Mouse (Mus musculus): ENCODE measurements around the gene Mfsd4a. TPM values are rescaled to one million over a fixed set of nuclear protein-coding genes. Genes with fewer than 3 reads are reported as not detected.

Mfsd4a gene
- polyA plus RNA-seq (2016; fragmentation: Nextera tagmentation; extraction: Ambion mirVana), result 18.1 and 19.3 TPM in 2 replicates

DNA sequence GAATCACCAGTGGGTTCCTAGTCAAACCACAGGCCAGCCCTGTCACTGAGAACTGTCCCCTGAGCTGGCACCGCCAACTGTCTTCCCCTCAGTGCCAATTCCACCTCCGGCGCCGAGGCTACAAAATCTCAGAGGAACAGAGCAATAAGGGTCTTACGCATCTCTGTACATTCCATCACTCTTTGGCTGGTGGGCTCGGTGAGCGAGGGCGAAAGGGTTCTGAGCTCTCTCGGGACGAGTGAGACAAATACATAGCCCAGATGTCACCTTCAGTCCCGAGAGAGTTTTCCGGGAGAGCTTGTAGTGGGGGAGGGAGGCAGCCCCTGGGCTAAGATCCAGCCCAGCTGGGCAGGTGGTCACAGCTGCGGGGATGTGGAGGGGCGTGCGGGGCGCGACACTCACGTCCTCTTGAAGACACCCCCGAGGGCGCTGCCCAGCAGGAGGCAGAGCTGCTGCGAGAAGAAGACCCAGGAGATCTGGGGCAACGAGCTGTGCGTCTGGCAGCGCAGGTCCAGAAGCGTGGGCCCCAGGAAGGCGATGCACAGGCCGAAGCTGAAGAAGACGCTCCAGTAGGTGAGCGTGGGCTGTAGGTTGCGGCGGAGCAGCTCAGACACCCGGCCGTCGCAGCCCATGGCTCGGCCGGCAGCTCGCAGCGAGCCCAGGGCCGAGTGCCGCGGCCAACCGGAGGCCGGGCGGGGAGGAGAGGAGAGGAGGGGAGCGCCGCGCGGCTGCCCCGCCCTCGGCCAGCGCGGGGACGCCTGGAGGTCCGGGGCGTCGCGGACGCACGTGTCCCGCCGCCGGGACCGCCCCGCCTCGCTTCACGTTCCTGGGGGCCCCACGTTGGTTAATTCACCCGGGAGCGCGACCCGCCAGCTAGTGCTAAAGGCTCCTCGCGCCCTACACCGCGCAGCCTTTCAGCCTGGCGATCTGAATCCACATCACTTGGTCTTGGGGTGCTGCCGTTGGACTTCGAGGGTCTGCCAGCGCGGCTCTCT, at the start of gene Mfsd4a:
Gene Mfsd4a (minus strand): TSS at position 802 of the 995 bp plus-strand sequence.
- ATAC-seq (ENCODE audit: insufficient number of reproducible peaks, low FRiP score), result peak; percentile 74; the same call in 1 of the 2 replicates

DNA sequence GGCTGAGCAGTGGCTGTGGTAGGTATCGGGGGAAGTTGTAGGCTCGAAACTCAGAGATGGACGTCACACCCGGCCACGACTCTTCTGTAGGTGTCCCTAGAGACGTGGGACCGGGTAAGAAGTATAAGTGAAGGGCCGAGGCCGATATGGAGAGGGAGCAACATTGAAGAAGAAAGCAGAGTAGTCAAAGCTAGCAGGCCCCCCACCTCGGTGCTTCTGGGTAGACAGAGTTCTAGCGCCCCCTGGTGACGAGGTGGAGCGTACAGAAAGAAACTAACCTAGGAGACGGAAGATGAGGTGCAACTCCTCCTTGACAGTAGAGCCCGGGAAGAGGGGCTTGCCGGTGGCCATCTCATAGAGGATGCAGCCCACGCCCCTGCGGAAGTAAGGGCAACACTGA, 48.7 kb upstream of the Mfsd4a start:
- Histone ChIP-seq H3K9ac (no peak overlapping the region), H3K36me3 (no peaks in the 10 kb centered on the region), H3K4me1 (replicated peaks) (no peaks in the 10 kb centered on the region; the same call in 1 of the 2 replicates), H3K9me3 (replicated peaks) (no peaks in the 10 kb centered on the region), H3K4me2 (0 out of 2 replicates have a peak overlapping the region, but pooled peaks have one; percentile 13), H3K27me3 (replicated peaks) (no peaks in the 10 kb centered on the region), H3K4me3 (no peak overlapping the region), H3K27ac (ENCODE audit: poor library complexity, severe bottlenecking) (no peak overlapping the region)
- ATAC-seq (ENCODE audit: insufficient number of reproducible peaks, low FRiP score), result no peak
- WGBS, result 21% methylated on average over 18 of the region's 18 CpGs

More for the DNA sequence above, at the start of gene Mfsd4a:
- Histone ChIP-seq H3K4me1 (replicated peaks) (peaks cover 8% of the 10 kb centered on the region), H3K27me3 (replicated peaks) (peaks cover 64% of the 10 kb centered on the region), H3K4me3 (peak within 1 kb of the TSS; percentile 52), H3K9ac (peak within 1 kb of the TSS; percentile 66), H3K27ac (ENCODE audit: poor library complexity, severe bottlenecking) (no peak within 1 kb of the TSS), H3K4me2 (peak within 1 kb of the TSS; percentile 86), H3K36me3 (no peaks in the 10 kb centered on the region), H3K9me3 (replicated peaks) (no peaks in the 10 kb centered on the region)
- WGBS, result 3% methylated on average over 69 of the region's 80 CpGs

DNA sequence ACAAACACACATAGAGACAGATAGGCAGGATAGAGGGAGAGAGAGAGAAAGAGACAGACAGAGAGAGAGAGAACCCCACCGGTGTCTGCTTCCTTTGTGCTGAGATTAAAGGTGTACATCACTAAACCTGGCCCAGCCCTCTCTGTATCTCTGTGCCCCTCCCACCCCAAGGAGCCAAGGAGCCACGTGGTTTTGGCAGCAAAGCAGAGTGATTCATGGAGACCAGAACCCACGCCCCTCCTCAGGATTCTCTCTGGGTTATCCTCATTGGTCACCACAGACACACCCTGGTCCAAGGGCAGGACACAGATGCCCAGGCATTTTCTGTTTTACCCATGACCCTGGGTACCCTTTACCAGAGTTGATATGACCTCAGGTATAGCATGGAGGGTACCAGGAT, 45.2 kb upstream of the Mfsd4a start:
- WGBS, result 55% methylated on average over 3 of the region's 3 CpGs

DNA sequence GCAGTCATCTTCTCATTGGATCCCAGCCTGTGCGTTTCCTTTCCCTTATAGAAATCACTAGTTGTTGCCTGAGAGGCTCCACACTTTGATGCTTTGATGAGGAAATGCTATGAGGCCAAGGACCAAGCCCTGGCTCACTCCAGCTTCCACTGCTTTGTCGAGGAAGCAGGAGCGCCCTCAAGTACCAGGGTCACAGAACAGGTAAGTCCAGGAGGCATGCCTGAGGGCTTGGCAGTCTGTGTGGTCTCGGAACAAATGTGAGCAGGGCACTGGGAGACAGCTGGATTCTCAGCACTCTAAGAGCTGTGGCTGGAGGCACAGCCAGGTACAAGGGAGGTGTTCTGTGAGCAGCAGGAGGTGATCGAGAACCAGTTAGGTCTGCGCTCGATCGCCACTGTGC, 44.6 kb upstream of the Mfsd4a start:
- Histone ChIP-seq H3K36me3 (no peaks in the 10 kb centered on the region), H3K4me3 (no peak overlapping the region), H3K9me3 (replicated peaks) (no peaks in the 10 kb centered on the region), H3K4me1 (replicated peaks) (no peaks in the 10 kb centered on the region; the same call in 1 of the 2 replicates), H3K27me3 (replicated peaks) (no peaks in the 10 kb centered on the region), H3K9ac (no peak overlapping the region), H3K27ac (ENCODE audit: poor library complexity, severe bottlenecking) (no peak overlapping the region), H3K4me2 (no peak overlapping the region)
- WGBS, result 75% methylated on average over 8 of the region's 8 CpGs
- ATAC-seq (ENCODE audit: insufficient number of reproducible peaks, low FRiP score), result no peak

More for the DNA sequence above, 45.2 kb upstream of the Mfsd4a start:
- Histone ChIP-seq H3K27ac (ENCODE audit: poor library complexity, severe bottlenecking) (no peak overlapping the region), H3K4me2 (no peak overlapping the region), H3K36me3 (no peaks in the 10 kb centered on the region), H3K9me3 (replicated peaks) (no peaks in the 10 kb centered on the region), H3K4me1 (replicated peaks) (no peaks in the 10 kb centered on the region; the same call in 1 of the 2 replicates), H3K27me3 (replicated peaks) (no peaks in the 10 kb centered on the region), H3K9ac (no peak overlapping the region), H3K4me3 (no peak overlapping the region)
- ATAC-seq (ENCODE audit: insufficient number of reproducible peaks, low FRiP score), result no peak

GRCm38 (mm10) chr1:132111411-132111810, 43.5 kb upstream of the Mfsd4a start:
- WGBS, result 36% methylated on average over 1 of the region's 1 CpGs
- H3K4me3 ChIP-seq, result no peak overlapping the region
- H3K9me3 ChIP-seq (replicated peaks), result no peaks in the 10 kb centered on the region
- no peak overlapping the region for H3K27ac ChIP-seq (ENCODE audit: poor library complexity, severe bottlenecking)
- H3K4me2 ChIP-seq, result no peak overlapping the region
- H3K4me1 ChIP-seq (replicated peaks), result no peaks in the 10 kb centered on the region; the same call in 1 of the 2 replicates
- H3K36me3 ChIP-seq, result no peaks in the 10 kb centered on the region
- no peak for ATAC-seq (ENCODE audit: insufficient number of reproducible peaks, low FRiP score)
- H3K9ac ChIP-seq, result no peak overlapping the region
- H3K27me3 ChIP-seq (replicated peaks), result no peaks in the 10 kb centered on the region

GRCm38 (mm10) chr1:132109368-132109767, 41.5 kb upstream of the Mfsd4a start:
- Histone ChIP-seq H3K9me3 (replicated peaks) (no peaks in the 10 kb centered on the region), H3K9ac (no peak overlapping the region), H3K4me1 (replicated peaks) (no peaks in the 10 kb centered on the region; the same call in 1 of the 2 replicates), H3K27me3 (replicated peaks) (no peaks in the 10 kb centered on the region), H3K36me3 (no peaks in the 10 kb centered on the region), H3K4me3 (no peak overlapping the region), H3K4me2 (no peak overlapping the region), H3K27ac (ENCODE audit: poor library complexity, severe bottlenecking) (no peak overlapping the region)
- WGBS, result 58% methylated on average over 2 of the region's 2 CpGs
- ATAC-seq (ENCODE audit: insufficient number of reproducible peaks, low FRiP score), result no peak

- Histone ChIP-seq H3K27me3 (replicated peaks) (no peaks in the 10 kb centered on the region), H3K4me2 (no peak overlapping the region)
- no peak for ATAC-seq (ENCODE audit: insufficient number of reproducible peaks, low FRiP score)
Observed at GRCm38 (mm10) chr1:132104353-132104752, 36.5 kb upstream of the Mfsd4a start.

DNA sequence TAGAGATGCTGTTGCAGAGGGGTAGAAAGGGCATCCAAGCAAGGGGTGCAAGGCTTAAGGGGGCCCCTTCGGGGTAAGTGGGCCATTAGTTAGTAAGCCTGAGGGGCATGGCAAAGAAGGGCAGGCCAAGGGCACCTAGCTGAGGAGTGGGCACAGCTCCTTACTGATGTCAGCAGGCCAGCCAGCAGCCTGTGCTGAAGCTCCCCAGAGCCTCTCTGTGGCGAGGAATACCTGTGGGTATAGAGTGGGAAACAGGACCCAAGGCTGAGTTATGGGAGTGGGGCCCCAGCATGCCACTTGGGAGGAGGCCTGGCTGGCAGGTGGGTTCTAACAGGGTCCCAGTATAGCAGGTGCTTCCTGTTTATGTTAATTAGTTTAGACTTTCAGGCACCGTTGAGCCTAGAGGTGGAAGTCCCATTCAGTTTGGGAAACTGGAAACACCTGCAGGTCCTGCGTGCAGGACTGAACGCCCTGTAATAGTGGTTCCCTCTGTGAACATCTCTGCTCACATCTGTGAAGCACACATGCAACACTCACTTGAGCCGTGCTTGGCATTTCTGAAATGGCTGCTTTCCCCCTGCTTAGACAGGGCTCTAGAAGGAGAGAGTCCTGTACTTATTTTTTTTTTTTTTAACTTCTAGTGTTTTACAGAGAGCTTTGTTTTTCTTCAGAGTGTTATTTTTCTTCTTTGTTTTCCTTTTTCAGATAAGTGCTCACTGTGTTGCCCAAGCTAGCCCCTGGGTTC, 34.3 kb upstream of the Mfsd4a start:
- no peak overlapping the region for H3K9ac ChIP-seq
- H3K27ac ChIP-seq (ENCODE audit: poor library complexity, severe bottlenecking), result no peak overlapping the region
- no peak overlapping the region for H3K4me3 ChIP-seq
- no peak for ATAC-seq (ENCODE audit: insufficient number of reproducible peaks, low FRiP score)
- 69% methylated on average over 6 of the region's 6 CpGs for WGBS
- H3K9me3 ChIP-seq (replicated peaks), result peaks cover 5% of the 10 kb centered on the region; the same call in 1 of the 2 replicates
- no peaks in the 10 kb centered on the region for H3K4me1 ChIP-seq (replicated peaks)
- no peak overlapping the region for H3K4me2 ChIP-seq
- H3K36me3 ChIP-seq, result no peaks in the 10 kb centered on the region
- no peaks in the 10 kb centered on the region for H3K27me3 ChIP-seq (replicated peaks)

More at GRCm38 (mm10) chr1:132104353-132104752, 36.5 kb upstream of the Mfsd4a start:
- peaks cover 5% of the 10 kb centered on the region; the same call in 1 of the 2 replicates for H3K9me3 ChIP-seq (replicated peaks)
- no peak overlapping the region for H3K27ac ChIP-seq (ENCODE audit: poor library complexity, severe bottlenecking)
- H3K4me1 ChIP-seq (replicated peaks), result no peaks in the 10 kb centered on the region
- WGBS, result 60% methylated on average over 14 of the region's 14 CpGs
- no peak overlapping the region for H3K9ac ChIP-seq
- H3K36me3 ChIP-seq, result no peaks in the 10 kb centered on the region
- H3K4me3 ChIP-seq, result no peak overlapping the region

- no peak for ATAC-seq (ENCODE audit: insufficient number of reproducible peaks, low FRiP score)
Observed at GRCm38 (mm10) chr1:132099775-132100174, 31.9 kb upstream of the Mfsd4a start.

GRCm38 (mm10) chr1:132099016-132099415, 31.2 kb upstream of the Mfsd4a start:
- Histone ChIP-seq H3K9me3 (replicated peaks) (peaks cover 5% of the 10 kb centered on the region; the same call in 1 of the 2 replicates), H3K4me3 (no peak overlapping the region), H3K36me3 (no peaks in the 10 kb centered on the region), H3K27ac (ENCODE audit: poor library complexity, severe bottlenecking) (no peak overlapping the region), H3K9ac (no peak overlapping the region), H3K27me3 (replicated peaks) (no peaks in the 10 kb centered on the region), H3K4me2 (no peak overlapping the region), H3K4me1 (replicated peaks) (peaks cover 9% of the 10 kb centered on the region)
- ATAC-seq (ENCODE audit: insufficient number of reproducible peaks, low FRiP score), result no peak
- WGBS, result 61% methylated on average over 4 of the region's 4 CpGs

More at GRCm38 (mm10) chr1:132099775-132100174, 31.9 kb upstream of the Mfsd4a start:
- H3K4me2 ChIP-seq, result no peak overlapping the region
- H3K4me1 ChIP-seq (replicated peaks), result peaks cover 9% of the 10 kb centered on the region
- no peak overlapping the region for H3K4me3 ChIP-seq
- no peak overlapping the region for H3K27ac ChIP-seq (ENCODE audit: poor library complexity, severe bottlenecking)
- H3K27me3 ChIP-seq (replicated peaks), result no peaks in the 10 kb centered on the region
- H3K9ac ChIP-seq, result no peak overlapping the region
- 68% methylated on average over 4 of the region's 4 CpGs for WGBS
- H3K36me3 ChIP-seq, result no peaks in the 10 kb centered on the region
- peaks cover 5% of the 10 kb centered on the region; the same call in 1 of the 2 replicates for H3K9me3 ChIP-seq (replicated peaks)

- no peak overlapping the region for H3K4me2 ChIP-seq
- no peaks in the 10 kb centered on the region for H3K27me3 ChIP-seq (replicated peaks)
- no peaks in the 10 kb centered on the region for H3K36me3 ChIP-seq
- no peak overlapping the region for H3K4me3 ChIP-seq
- H3K4me1 ChIP-seq (replicated peaks), result peaks cover 9% of the 10 kb centered on the region
- peaks cover 5% of the 10 kb centered on the region; the same call in 1 of the 2 replicates for H3K9me3 ChIP-seq (replicated peaks)
- no peak for ATAC-seq (ENCODE audit: insufficient number of reproducible peaks, low FRiP score)
- H3K27ac ChIP-seq (ENCODE audit: poor library complexity, severe bottlenecking), result no peak overlapping the region
- H3K9ac ChIP-seq, result no peak overlapping the region
- 55% methylated on average over 1 of the region's 1 CpGs for WGBS
Observed at GRCm38 (mm10) chr1:132098076-132098475, 30.2 kb upstream of the Mfsd4a start.
